Mouse (Mus musculus) right cerebral cortex, postnatal 36 days (tissue): Measurements from ENCODE around the gene Suco.

Source experiments
- DNase-seq, 2 experiments: peaks; one replicate each; pipeline ENCODE4 v3.0.0; 2022; ENCODE audit warnings: low spot score in 2 of 2, mixed read lengths in 1 of 2

Gene Suco

DNA sequence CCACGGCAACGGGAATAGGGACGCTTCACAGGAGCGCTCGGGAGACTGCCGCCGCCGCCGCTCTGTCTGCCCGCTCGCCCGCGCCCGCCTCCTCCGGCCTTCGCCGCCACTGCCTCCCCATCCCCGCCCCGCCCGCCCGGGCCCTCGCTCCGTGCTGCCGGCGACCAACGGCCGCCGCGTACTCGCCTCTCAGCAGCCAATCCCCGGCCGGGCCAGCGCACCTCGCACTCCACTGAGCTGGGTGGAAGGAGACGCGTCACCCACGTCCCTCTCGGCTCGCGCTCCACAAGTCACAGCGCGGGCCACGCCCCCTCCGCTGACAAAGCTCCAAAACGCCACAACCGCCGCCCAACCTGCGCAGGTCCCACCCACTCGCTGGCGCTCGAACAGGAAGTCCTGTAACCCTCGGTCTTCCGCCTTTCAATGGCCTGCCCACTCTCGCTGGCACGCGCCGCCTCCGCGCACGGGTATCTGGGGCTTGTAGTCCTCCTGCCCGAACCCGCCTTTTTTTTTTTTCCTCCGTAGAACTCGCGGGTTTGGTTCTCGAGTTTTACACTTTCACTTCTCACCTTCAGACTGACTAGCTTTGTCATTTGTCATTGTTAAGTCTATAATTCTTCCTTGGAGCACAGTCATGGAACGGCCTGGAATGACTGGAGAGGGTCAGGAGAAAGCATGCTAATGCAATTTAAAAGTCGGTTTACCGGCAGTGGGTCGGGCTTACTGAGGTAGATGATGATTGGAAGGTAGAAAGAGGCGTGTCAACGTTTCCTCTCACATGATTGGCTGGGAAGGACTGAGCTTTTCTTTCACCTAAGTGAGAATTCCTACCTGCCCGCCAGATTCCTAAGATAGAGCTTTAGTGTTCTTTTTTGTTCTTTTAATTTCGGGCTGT, at the start of gene Suco:
TSS of gene Suco (minus strand) at position 130 of the 895 bp plus-strand sequence.
- DNase-seq: peak; percentile 100

DNA sequence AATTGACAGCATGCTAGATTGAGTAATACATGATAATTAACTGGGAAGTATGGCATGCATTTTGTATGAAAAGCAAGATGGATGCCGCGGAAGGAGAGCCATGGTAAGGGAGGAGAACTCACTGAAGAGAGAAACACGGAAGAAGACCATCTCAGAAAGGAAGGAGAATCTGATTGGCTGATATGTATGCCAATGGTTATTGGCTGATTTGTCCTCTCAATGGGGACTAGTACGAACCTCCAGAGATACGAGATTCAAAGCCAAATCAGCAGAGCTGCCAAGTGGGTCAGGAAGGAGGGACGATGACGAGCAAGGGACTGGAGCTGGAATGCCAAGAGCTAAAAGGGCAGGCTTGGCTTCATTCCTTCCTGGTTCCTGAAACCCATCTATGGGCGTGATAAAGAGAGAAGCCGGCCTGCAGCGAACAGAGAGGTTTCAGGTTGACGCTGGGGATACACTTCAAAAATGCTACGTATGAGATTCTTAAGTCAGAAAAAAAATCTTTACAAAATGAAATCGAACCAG, 48.9 kb upstream of the Suco start:
- DNase-seq: no peak

DNA sequence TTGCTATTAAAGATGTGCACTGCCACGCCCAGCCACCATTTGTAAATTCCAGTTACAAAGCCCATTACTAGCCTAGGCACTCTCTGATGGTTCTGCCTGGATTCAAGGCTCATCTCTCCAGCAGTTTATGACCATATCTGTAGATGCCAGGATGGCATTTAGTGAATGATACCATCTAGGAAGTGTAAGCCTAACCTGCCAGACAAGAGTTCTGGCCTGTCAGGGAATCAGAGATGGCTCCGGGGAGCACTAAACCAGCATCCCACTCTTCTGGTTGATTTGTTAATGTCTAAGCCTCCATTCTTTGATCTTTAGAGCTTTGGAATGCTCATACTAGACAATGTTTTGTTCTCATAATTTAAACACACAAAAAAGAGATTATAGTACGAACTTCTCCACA, 47.8 kb upstream of the Suco start:
- DNase-seq: no peak

DNA sequence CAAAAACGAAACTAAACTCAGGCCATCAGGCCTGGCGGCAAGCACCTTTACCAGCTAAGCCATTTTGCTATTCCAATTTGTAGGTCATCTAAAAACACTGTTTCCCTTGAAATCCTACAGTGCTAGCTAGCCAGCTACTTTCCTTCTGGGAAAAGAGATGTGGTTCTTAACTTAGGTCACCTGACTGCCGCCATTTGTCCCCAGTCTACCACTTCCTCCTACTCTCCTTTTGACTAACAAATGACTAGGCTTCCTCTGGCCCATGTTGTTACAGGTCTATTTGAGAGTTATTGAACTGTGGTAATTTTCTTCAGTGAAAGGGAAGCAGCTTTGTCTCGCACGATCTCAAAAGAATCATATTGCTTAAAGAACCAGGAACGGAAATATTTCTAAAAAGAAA, 45.4 kb upstream of the Suco start:
- DNase-seq: no peak

DNA sequence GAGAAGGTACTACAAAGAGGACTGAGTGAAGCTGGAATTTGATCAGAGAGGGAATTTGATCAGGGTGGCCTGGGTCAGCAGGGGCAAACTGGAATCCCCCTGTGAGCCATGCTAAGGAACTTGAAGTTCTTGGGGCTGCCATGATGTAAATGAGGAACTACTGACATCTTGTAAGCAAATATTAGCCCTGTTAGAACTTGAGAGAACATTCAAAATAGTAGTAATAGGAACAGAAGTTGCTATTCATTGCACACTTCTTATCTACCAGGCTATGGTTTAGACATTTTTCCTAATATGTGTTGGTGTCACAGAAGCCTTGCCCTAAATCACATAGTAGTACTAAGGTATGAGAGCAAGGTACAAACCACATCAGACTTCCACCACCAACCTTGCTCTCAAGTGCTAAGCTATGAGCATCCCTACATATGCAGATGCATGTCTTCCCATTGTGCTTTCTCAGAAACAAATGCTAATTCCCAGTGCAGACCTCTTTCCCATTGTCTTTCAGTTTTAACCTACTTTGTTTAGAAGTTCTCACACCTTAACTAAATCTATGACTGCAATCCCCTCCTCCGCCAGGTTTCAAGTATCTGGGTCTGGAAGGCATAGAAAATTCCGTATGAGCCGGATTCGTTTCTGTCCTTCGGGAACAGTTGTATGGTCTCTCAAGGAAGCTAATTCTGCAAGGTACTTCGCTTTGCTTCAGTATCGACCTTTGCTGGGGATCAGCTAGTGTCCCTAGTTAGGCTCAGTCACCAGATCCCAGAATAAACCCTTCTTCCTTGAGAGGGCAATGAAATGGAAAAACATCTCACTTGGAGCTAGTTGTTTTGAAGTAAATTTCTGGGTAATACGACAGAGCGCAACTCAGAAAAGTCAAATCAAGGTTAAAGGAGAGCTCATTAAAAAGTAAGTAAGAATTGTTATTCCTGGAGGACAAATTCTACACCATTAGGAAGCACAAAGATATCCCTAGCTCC, 44.3 kb upstream of the Suco start:
- DNase-seq: no peak

DNA sequence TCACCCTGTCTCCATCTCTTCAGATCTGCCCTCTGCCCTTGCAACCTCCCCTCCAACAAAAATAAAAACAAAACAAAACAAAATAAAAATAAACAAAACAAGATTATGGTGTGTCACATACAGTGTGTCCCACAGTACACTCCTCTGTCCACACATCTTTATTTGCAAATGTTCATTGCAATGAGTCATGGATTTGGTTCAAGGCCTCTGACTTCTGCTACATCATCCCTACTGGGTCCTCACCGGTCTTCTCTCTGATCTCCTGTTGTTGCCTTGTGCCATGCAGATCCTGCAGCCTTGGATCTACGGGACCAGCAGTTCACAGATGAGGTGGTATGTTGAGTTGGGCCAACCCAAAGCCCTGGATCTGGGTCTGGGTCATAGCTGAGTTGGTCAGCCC, 43.1 kb upstream of the Suco start:
- no peak for DNase-seq

DNA sequence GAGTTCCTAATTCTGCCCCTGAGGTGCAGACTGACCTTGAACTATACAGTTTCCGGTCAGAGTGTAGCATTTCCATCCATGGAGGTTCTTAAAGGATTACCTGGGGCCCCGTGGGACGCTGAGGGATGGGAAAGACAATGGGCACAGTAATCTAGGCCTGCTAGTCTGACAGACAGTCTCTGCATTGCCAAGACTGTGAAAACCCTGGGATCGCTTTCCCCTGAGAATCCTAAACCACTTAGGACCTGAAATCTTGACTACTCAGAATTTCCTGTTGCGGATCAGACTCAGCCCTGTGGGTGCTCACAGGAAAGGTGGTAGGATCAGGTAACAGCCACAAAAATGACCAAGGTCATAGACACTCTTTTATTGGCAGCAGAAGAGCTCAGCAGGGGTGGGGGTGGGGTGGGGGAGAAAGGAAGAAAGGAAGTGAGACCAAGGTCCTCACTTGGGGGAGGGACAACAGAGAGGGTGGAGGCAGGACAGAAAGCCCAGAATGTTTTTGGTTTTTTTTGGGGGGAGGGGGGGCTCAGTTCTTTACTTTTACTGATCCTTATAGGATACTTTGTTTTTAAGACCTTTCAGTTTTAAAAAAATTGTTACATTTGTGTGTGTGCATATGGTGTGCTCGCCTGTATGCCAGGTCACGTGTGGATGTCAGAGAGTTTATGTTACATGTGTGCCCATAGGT, 42.3 kb upstream of the Suco start:
- no peak for DNase-seq

DNA sequence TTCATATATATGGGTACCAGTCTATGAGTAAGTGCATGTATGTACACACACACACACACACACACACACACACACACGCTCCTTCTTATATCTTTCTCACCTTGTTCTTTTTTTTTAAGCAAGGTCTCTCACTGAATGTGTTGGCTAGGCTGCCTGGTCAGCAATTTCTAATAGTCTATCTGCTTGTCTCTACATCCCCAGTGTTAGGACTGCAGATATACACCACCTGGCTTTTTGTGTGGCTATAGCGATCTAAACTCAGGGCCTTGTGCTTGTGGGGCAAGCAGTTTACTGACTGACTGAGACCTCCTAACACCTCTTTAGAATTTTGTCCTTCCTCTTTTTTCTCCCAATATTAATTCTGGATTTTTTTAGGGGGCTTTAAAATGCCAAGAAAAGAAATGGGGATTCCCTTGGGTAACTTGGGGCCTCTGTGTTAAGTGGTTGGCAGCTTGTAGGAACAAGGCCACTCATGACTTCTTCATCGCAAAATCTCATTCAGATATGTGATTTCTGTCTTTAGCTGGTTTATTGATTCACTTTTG, 41.5 kb upstream of the Suco start:
- no peak for DNase-seq

DNA sequence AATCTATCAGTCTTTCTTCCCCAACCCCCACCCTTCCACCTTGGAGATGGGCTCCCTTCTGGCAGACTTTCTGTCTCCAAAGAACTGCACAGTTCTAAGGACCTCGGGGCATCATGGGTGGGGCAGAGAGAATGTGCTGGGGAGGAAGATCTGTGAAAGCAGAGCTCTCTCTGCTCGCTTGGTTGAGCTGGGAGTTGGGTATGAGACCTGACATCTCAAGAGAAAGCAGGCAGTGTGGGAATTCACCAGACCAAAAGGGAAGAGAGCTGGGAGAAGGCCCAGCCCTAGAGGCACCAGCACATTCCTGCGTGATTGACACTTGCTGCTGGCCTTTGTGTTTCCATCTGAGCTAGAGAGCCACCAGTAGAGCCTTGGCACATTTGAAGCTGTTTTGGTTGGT, 39.6 kb upstream of the Suco start:
- DNase-seq: no peak

DNA sequence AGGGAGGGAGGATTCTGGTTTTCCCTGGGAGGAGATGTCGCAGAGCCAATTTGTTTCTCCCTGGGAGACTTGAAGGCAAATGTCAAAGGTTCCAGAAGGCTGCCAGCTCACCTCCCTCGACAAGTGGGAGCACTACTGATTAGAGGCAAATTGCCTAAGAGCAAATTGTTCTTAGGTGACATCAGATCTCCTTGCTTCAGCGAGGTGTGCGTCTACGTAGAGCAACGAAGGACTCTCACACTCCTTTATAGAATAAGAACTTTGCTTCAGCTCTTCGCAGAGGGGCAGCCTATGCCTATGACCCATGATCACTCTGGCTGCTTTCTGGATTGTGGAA, 37.1 kb upstream of the Suco start:
- DNase-seq: no peak

DNA sequence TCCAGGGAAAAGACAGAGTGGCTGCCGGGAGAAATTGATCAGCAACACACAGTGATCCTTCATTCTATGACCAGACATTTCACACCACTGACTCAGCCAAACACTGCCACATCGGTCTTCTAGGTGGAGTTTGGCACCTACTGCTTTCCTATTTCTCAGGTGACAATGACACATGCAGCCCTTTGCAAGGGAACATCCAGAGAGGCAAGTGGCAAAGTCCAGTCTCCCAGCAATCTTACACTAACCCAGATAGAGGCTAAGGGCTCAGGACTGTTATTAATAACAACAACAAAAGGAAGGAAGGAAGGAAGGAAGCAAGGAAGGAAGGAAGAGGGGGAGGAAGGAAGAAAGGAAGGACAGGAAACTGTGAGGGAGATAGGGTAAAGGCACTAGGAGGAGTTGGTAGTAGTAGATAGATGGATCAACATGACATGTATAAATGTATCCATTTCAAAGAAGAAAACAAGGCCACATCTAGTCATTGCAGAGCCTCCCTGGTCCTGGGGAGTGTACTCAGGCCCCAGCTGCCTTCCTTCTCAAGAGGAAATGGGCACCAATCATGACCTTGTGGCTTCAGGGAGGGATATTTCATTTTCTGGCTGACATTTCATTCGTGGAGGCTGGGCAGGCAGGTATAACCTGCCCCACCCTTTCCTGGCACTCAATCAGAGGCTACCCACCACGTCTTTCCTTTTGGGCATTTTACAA, 36.6 kb upstream of the Suco start:
- no peak for DNase-seq

DNA sequence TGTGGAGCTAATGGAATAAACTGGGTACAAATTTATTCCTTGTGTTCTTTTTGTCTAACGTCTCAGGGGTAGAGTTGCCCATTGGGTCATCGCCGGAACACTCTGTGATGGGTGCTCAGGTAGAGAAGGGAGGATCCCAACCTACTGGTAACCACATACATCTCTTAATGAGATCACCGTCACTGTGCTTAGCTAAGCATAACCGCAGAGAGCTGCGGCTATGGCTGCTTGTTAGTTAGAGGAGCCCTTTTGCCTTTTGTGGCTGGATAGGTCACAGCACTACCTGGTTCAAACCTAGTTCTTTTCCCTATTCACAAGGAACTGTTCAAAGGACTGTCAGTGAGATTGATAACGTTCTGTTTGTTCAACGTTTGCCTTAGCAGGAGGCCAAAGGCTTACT, 32.6 kb upstream of the Suco start:
- DNase-seq: no peak

DNA sequence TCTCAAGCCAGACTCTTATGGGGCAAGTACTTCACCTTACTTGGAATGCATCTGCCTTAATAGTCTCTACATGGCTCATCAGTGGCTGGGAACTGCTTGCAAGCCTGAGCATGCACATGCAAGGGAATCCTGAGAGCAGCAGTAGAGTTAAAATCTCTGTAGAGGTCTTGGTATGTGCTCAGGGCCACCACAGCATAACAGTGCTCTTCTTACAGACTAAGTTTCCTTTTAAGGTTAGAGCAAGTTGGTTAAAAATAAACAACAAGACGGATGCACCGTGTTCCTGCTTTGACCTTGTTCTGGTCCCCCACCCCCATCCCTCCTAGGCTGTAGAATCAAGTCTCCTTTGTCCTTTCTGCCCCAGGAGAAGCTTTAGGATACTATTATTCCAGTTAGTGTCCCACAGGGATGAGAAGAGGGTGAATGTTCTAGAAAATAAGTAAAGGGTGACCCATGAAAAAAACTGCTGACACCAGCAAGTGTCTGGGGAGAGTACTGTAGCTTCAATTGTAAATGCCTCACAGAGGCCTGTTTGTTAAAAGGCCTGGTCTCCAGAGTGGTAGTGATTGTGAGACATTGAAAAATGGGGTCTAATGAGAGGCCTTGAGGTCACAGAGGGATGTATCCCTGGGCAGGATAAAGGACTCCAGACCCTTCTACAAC, 31.4 kb upstream of the Suco start:
- no peak for DNase-seq

DNA sequence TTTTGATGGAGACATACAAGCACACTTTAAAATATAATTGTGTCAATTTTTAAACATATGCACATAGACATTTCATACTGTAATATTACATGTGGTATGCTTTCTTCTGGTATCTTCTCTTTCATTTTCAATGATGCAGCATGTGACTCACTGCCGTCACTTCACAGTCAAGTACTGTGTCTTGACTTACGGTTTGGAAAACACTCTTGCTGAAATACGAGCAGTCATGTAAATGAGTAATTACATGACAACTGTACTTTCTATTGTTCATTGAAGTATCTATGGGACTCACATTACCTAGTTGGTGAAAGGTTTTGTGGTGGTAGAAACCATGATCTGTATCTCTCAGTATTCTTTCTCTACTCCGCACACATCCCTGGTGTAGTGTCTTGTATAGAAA, 30.6 kb upstream of the Suco start:
- no peak for DNase-seq

DNA sequence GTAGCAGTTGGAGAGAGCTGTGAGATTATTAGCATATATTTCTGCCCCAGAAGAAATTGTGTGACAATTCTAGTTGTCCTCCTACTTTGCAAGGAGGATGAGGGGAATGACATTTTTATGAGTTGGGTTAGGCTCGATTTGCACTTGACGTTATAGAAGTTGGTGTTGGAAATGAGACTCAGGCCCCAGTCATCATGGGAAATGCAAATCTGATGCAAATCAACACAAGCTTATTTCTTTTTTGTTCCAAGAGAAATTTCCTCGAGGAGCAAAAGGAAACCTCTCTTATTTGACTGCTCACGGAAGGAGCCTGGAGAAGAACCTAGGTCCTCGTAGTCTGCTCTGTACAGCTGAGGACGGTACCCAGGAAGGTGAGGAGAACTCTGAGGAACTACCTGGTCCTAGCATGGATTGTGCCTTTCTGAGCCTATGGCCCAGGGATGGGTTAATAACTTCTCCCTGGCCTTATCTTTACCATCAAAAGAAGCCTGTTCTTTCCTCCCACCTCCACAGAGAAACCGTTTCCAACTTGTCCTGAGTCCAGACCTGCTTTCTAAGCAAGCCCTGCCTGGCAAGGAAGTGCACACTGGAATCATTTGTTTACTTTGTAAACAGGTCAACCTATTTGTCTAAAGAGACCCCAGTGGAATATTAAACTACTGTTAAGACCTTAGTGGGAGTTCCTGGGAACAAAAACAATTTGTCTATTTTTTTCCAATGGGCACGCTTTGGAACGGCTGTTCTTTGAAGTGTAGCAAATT, 26.4 kb upstream of the Suco start:
- no peak for DNase-seq

DNA sequence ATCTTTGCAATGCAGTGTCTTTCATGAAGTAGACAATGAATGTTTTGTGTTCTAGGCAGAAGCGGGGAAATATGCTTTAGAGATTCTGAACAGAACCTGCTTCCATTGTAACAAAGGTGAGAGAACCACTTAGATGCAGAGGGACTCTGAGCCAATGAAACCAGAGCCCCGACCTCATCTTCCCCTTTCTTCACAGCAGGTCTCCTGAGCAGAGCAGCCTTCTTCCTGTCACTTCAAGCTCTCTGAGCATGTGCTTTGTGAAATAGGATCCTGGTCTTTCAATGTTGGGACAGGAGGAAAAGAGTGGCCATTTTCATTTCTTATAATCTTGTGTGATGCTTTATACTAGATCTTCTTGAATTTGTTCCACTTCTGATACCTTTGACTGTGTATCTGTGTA, 23.6 kb upstream of the Suco start:
- no peak for DNase-seq

DNA sequence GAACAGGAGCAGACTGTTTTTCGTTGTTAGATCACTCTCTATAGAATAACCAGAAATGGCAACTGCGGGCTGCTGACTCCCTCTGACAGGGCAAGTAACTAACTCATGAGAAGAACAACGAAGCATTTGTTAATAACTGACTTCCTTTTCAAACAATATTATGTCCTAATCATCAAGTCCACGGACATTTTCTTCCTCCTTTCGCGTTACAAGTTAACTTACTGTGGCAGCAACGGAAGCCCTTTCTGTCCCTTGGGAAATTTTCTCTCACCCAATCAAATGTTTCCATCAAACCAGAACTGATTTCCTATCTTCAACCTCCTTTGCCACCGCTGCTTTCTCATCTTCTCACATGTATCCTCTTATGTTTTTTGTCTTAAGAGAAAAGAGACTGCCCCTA, 20.8 kb upstream of the Suco start:
- no peak for DNase-seq

DNA sequence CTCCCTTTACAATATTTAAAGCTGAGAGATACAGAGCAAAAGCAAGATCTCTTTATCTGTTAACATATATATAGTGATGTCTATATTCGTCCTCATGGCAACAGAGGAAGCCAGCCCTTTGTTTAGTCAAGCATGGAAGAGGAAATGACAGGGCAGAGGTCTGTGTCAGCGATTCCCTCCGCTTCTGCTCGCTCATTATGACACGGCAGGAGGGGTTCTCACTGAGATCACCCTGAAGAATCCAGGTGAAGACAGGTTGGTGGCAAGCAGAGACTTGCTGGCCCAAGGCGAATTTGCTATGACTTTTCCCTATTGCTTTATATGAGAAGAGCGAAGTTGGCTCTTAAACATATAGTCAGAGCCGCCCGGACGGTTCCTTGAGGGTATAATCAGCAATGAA, 19.6 kb upstream of the Suco start:
- DNase-seq: no peak

DNA sequence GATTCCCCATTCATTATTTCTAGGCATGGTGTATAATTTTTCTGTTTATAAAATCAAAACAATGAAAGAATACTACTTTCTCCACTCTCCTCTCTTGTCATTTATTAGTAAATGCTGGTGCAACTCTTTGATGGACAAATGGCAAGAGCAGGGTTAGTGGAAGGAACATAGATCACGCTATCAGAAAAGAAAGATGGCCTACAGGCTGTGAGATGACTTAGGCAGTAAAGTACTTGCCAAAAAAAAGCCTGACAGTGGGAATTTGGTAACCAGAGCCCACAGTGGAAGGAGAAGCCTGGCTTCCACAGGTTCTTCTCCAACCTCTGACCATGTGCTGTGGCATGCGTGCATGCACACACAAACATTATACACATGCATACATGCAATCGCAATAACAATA, 18.5 kb upstream of the Suco start:
- no peak for DNase-seq

DNA sequence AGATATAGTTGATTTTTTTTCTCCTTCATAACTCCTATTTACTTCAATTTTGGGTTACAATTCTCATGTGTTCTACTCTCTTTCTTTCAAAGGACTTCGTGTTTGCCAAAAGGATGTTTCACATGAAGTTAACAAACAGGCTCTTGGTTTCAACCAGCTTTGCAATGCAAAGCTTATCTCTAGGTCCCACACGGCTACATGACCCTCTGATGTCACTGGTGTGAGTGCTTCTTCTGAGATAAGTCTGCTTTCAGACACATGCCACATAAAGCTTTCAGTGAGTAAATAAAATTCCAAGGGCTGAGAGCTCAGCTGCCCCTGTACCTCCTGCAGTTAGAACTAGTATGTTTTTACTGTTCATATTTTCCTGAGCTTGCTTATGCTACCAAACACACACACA, 18.1 kb upstream of the Suco start:
- no peak for DNase-seq
